Mouse (Mus musculus) limb, embryonic 13.5 days (tissue): ENCODE data around the gene Gas6. TPM values are rescaled to one million over a fixed set of nuclear protein-coding genes. Genes with fewer than 3 reads are reported as not detected.

Source experiments
- ATAC-seq: fragments of 200-750 bp; cut with Nextera tagmentation; 2 replicates; pipeline ENCODE4 v1.8.0; 2017; ENCODE audit warnings: low read depth, moderate number of reproducible peaks, moderate TSS enrichment; ENCODE audit not compliant: low FRiP score
- H3K27ac ChIP-seq: fragments of 300-500 bp; sonication (generic); 2 replicates; pipeline ENCODE4 v1.5.1; 2015; ENCODE audit warnings: inconsistent platforms, mild to moderate bottlenecking, moderate library complexity
- H3K27me3 ChIP-seq: fragments of 300-500 bp; sonication (generic); 2 replicates; pipeline ENCODE4 v1.6.1; 2015; ENCODE audit warnings: mild to moderate bottlenecking, inconsistent platforms
- H3K36me3 ChIP-seq: fragments of 300-500 bp; sonication (generic); 2 replicates; pipeline ENCODE4 v1.6.1; 2015; ENCODE audit warnings: inconsistent platforms, mild to moderate bottlenecking, moderate library complexity
- H3K4me1 ChIP-seq: fragments of 300-500 bp; sonication (generic); 2 replicates; pipeline ENCODE4 v1.6.1; 2015; ENCODE audit warnings: inconsistent platforms
- H3K4me2 ChIP-seq: fragments of 300-500 bp; sonication (generic); replicated peaks from 2 replicates; pipeline ENCODE4 v1.6.1; 2015; ENCODE audit warnings: inconsistent platforms, mild to moderate bottlenecking, moderate library complexity
- H3K4me3 ChIP-seq: fragments of 300-500 bp; sonication (generic); 2 replicates; pipeline ENCODE4 v1.5.1; 2015; ENCODE audit warnings: moderate library complexity, mild to moderate bottlenecking, inconsistent platforms
- H3K9ac ChIP-seq: fragments of 300-500 bp; sonication (generic); 2 replicates; pipeline ENCODE4 v1.6.1; 2015; ENCODE audit warnings: mild to moderate bottlenecking, inconsistent platforms
- H3K9me3 ChIP-seq: fragments of 300-500 bp; sonication (generic); 2 replicates; pipeline ENCODE4 v1.6.1; 2016; ENCODE audit warnings: inconsistent platforms
- WGBS: fragments of 180-500 bp; shearing (Covaris S2); methylation state at CpG from one replicate; pipeline ENCODE4 v1.1.7; 2015; 5-methylcytosine and 5-hydroxymethylcytosine counted together
- polyA plus RNA-seq: library from polyadenylated mRNA; unstranded; fragments of >200 nt; fragmentation: Nextera tagmentation; extraction: Ambion mirVana; gene quantifications from 2 replicates; pipeline ENCODE4 v1.2.1, GENCODE M21; 2015

The Gas6 gene
- polyA plus RNA-seq, 1 experiment from 2014 or later, result 19.9 TPM

- 0 out of 2 replicates have a peak, but pooled peaks cover 4% of the 10 kb centered on the region for H3K27me3 ChIP-seq
- no peak for ATAC-seq
- no peaks in the 10 kb centered on the region for H3K4me1 ChIP-seq
- H3K27ac ChIP-seq, result no peak overlapping the region
- peaks cover 5% of the 10 kb centered on the region; the same call in 1 of the 2 replicates for H3K9me3 ChIP-seq
- H3K4me3 ChIP-seq, result no peak overlapping the region
- no peak overlapping the region for H3K9ac ChIP-seq
- no peak overlapping the region for H3K4me2 ChIP-seq
- no peaks in the 10 kb centered on the region for H3K36me3 ChIP-seq
Measured at GRCm38 (mm10) chr8:13504894-13505674, 10.8 kb upstream of the Gas6 start.

DNA sequence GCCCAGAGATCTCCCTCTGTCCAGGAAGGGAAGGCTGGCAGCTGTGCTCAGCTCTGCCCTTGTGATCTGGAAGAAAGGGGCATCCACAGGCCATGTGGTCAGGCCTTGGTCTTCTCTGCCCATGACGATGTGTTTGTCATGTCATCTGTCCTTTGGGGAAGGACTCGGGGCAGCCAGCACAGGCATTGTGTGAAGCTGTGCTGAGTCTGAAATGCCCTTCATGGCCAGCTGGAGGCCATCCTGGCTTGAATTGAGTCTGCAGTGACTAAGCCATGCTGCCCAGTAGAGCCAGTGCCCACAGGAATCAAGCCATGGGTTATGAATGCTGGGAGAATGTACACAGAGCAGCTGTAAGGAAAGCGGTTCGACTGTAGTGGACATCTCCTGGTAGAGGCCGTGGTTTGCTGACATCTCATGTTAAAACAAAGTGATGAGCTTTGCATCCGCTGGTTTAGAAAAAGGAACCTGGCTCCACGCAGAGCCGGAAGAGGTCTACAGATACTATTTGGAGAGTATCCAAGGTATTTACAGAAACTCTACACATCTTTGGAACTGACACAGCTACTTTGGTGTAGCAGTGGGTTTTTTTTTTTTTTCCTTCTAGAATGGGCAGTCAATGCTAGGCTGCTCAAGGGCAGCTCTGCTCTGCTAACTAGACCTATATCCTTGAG is 9.8 kb upstream of the Gas6 start:
- 83% methylated on average over 8 of the region's 8 CpGs for WGBS
- Histone ChIP-seq H3K4me1 (no peaks in the 10 kb centered on the region), H3K27ac (no peak overlapping the region), H3K9me3 (peaks cover 5% of the 10 kb centered on the region; the same call in 1 of the 2 replicates), H3K4me2 (no peak overlapping the region), H3K27me3 (0 out of 2 replicates have a peak, but pooled peaks cover 4% of the 10 kb centered on the region), H3K4me3 (no peak overlapping the region), H3K9ac (no peak overlapping the region), H3K36me3 (no peaks in the 10 kb centered on the region)
- no peak for ATAC-seq

- H3K9ac ChIP-seq, result no peak overlapping the region
- no peaks in the 10 kb centered on the region for H3K36me3 ChIP-seq
- H3K27ac ChIP-seq, result no peak overlapping the region
- no peak overlapping the region for H3K4me2 ChIP-seq
- H3K4me3 ChIP-seq, result no peak overlapping the region
- 83% methylated on average over 3 of the region's 3 CpGs for WGBS
- H3K9me3 ChIP-seq, result peaks cover 5% of the 10 kb centered on the region; the same call in 1 of the 2 replicates
- H3K4me1 ChIP-seq, result no peaks in the 10 kb centered on the region
- no peak for ATAC-seq
- H3K27me3 ChIP-seq, result 0 out of 2 replicates have a peak, but pooled peaks cover 4% of the 10 kb centered on the region
Measured at GRCm38 (mm10) chr8:13501221-13501620, 6.9 kb upstream of the Gas6 start.

- no peaks in the 10 kb centered on the region for H3K9me3 ChIP-seq
- H3K27ac ChIP-seq, result no peak overlapping the region
- H3K36me3 ChIP-seq, result no peaks in the 10 kb centered on the region
- peak overlapping the region; percentile 77 for H3K4me2 ChIP-seq
- peak overlapping the region; percentile 50; the same call in 1 of the 2 replicates for H3K4me3 ChIP-seq
- peaks cover 60% of the 10 kb centered on the region for H3K27me3 ChIP-seq
- no peak overlapping the region for H3K9ac ChIP-seq
- peaks cover 27% of the 10 kb centered on the region for H3K4me1 ChIP-seq
- peak; percentile 34 for ATAC-seq
- WGBS, result 40% methylated on average over 11 of the region's 11 CpGs
Measured at GRCm38 (mm10) chr8:13493011-13493410, 1.3 kb downstream of the Gas6 start.

DNA sequence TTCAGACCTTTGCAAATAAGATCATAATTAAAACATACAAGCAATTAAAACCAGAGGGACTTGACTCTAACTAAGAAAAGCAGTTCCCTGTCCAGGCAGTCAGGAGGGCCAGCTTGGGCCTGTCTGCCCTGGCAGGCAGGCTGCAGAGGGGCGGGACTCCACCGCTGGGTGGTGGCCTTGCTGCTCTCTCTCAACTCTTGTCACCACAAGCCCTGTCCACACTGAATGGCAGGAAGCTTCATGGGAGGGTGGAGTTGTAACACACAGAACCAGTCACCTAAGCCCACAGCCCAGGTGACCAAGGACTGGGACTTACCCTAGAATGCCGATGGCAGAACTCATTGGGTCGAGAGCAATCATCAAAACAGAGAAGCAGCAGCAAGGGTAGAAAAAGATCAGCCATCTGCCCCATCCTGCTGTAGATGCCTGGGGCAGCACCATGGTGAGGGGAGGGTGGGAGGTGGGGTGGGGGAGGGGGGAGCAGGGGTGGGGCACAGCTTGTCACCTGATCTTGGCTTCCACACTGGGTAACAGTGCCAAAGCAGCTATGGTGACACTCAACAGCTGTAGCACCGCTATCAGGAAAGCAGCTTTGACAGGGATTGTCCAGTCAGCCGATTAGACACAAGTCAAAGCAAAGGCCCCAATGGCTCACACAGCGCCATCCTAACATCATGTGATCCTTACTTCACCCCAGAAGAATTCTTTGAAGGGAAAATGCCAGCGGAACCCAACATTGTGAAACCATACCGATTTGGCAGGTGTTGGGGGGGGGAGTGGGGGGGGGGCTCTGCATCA is 1.9 kb downstream of the Gas6 start:
- no peak overlapping the region for H3K27ac ChIP-seq
- H3K36me3 ChIP-seq, result no peaks in the 10 kb centered on the region
- peak overlapping the region; percentile 77; the same call in 1 of the 2 replicates for H3K4me2 ChIP-seq
- no peaks in the 10 kb centered on the region for H3K9me3 ChIP-seq
- H3K27me3 ChIP-seq, result peaks cover 60% of the 10 kb centered on the region
- H3K4me1 ChIP-seq, result peaks cover 27% of the 10 kb centered on the region
- H3K4me3 ChIP-seq, result no peak overlapping the region
- H3K9ac ChIP-seq, result no peak overlapping the region
- WGBS, result 46% methylated on average over 9 of the region's 9 CpGs
- ATAC-seq, result peak; percentile 62

DNA sequence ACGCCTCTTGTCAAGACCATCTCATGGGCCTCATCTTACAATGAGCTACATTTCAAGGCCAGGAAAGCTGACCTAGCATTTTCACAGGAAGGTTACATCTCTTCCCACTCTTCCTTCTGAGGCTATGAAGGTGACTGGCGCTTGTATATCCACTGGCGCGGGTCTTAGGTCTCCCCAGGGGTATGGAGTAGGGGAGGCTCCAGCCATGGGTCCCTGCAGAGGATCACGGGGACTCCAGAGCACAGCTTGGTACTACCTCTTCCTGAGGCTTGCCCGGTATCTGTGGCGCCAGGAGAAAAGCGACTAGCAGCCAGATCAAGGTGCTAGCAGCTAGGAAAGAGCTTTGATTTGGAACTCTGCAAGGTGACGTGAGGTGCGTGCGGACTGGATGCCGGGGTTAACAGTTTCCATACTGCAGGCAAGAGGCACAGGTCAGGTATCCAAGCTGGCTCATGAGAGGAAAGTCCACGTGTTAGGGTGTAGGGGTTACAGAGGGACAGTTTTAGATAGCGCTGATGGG is 2.7 kb downstream of the Gas6 start:
- no peak overlapping the region for H3K27ac ChIP-seq
- no peak overlapping the region for H3K4me3 ChIP-seq
- H3K9ac ChIP-seq, result no peak overlapping the region
- peaks cover 60% of the 10 kb centered on the region for H3K27me3 ChIP-seq
- 81% methylated on average over 14 of the region's 14 CpGs for WGBS
- H3K9me3 ChIP-seq, result no peaks in the 10 kb centered on the region
- H3K4me2 ChIP-seq, result no peak overlapping the region
- peaks cover 27% of the 10 kb centered on the region for H3K4me1 ChIP-seq
- ATAC-seq, result no peak
- H3K36me3 ChIP-seq, result no peaks in the 10 kb centered on the region

DNA sequence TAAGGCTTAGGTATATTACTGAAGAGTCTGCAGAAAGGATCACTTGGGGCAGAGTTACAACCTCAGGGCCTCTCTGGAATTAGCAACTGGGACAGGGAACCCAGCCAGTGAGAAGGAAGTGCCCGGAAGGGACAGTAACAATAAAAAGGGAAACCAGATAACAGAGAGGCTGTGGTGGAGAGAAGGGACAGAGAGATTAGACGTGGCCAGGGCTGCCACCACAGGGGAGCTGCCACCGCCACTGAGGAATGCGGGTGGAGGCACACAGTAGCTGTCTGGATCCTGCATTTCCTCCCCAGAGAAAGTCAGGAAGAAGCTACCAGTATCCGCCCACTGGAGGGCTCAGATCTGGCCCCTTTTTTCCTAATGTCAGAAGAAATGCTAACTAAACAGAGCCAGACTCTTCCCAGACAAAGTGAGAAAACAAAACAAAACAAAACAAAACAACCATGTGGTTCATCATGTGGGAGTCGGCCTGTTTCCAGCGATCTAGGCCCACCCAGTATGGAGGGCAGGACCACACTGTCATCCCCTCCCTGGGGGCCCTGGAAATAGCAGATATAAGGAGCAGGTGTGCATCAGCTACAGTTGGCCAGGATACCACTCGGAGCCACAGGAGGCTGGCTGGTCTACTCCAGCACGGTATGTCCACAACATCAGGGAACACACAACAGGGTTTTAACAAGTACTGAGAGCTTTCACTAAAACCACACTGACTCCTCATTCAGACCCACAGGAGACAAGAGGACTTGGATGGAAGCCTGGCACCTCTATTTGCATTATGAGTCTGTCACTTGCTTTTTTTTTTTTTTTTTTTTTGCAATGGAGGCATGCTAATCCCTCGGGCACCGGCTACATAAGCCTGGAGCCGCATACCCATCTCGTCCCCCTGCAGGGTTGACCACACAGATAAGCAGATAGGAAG is 4.0 kb downstream of the Gas6 start:
- H3K27ac ChIP-seq, result no peak overlapping the region
- H3K4me1 ChIP-seq, result peaks cover 27% of the 10 kb centered on the region
- H3K4me3 ChIP-seq, result no peak overlapping the region
- 46% methylated on average over 13 of the region's 13 CpGs for WGBS
- H3K4me2 ChIP-seq, result no peak overlapping the region
- H3K27me3 ChIP-seq, result peaks cover 50% of the 10 kb centered on the region
- no peak overlapping the region for H3K9ac ChIP-seq
- no peak for ATAC-seq
- no peaks in the 10 kb centered on the region for H3K9me3 ChIP-seq
- H3K36me3 ChIP-seq, result no peaks in the 10 kb centered on the region

DNA sequence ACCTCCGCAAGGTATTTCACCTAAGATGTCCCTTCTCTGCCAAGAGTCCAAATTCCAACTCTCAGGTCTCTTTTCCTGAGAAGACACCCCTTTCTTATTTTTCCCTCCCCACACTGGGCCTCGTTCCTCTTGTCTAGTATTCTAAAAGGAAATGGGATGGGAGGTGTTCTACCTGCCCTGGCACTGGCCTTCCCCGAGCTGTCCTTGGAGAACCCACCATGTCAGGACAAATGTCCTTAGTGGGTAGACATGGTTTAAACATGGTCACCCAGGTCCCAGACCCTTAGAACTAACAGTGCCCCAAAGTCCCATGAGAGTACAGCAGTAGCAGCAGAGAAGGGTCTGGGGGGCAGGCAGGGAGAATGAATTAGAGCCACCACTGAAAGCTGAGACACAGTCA is 4.9 kb downstream of the Gas6 start:
- Histone ChIP-seq H3K9ac (no peak overlapping the region), H3K36me3 (no peaks in the 10 kb centered on the region), H3K4me1 (peaks cover 27% of the 10 kb centered on the region), H3K27ac (no peak overlapping the region), H3K9me3 (no peaks in the 10 kb centered on the region), H3K4me2 (no peak overlapping the region), H3K27me3 (peaks cover 41% of the 10 kb centered on the region), H3K4me3 (no peak overlapping the region)
- 74% methylated on average over 3 of the region's 3 CpGs for WGBS
- ATAC-seq, result no peak

DNA sequence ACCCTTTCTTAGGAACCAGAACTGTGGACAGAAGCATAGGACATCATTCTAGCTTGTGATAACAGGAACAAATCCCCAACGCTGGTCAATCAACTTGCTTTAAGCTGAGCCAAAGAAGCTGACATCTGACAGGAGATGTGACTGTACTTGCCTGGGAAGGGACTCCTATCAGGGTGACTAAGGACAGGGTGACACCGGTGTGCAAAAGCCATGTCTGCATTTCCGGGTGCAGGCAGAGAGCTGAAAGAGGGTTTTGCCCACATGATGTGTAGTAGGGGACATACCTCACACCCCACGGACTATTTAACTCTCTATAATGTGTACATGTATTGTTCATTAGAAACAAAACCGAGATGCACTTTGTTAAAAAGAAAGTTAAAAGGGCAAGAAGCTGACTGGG is 11.1 kb downstream of the Gas6 start:
- 85% methylated on average over 5 of the region's 5 CpGs for WGBS
- no peaks in the 10 kb centered on the region for H3K9me3 ChIP-seq
- no peaks in the 10 kb centered on the region for H3K27me3 ChIP-seq

GRCm38 (mm10) chr8:13482101-13482801 is 12.0 kb downstream of the Gas6 start:
- Histone ChIP-seq H3K27ac (no peak overlapping the region), H3K4me3 (no peak overlapping the region), H3K4me1 (no peaks in the 10 kb centered on the region), H3K36me3 (no peaks in the 10 kb centered on the region), H3K27me3 (no peaks in the 10 kb centered on the region), H3K9ac (no peak overlapping the region), H3K9me3 (no peaks in the 10 kb centered on the region), H3K4me2 (no peak overlapping the region)
- WGBS, result 81% methylated on average over 2 of the region's 2 CpGs
- ATAC-seq, result no peak

More for the DNA sequence above, 11.1 kb downstream of the Gas6 start:
- no peak overlapping the region for H3K4me2 ChIP-seq
- H3K36me3 ChIP-seq, result no peaks in the 10 kb centered on the region
- no peak for ATAC-seq
- no peak overlapping the region for H3K27ac ChIP-seq
- no peak overlapping the region for H3K9ac ChIP-seq
- no peak overlapping the region for H3K4me3 ChIP-seq
- H3K4me1 ChIP-seq, result no peaks in the 10 kb centered on the region

- Histone ChIP-seq H3K9me3 (no peaks in the 10 kb centered on the region), H3K27me3 (no peaks in the 10 kb centered on the region), H3K4me3 (no peak overlapping the region), H3K4me2 (no peak overlapping the region), H3K36me3 (no peaks in the 10 kb centered on the region), H3K27ac (no peak overlapping the region), H3K9ac (no peak overlapping the region), H3K4me1 (no peaks in the 10 kb centered on the region)
- 85% methylated on average over 3 of the region's 3 CpGs for WGBS
- no peak for ATAC-seq
Measured at GRCm38 (mm10) chr8:13481596-13481995, 12.7 kb downstream of the Gas6 start.
